Mouse (Mus musculus): ENCODE data around the gene Dnajc10. TPM values are rescaled to one million over a fixed set of nuclear protein-coding genes. Genes with fewer than 3 reads are reported as not detected.
A peak's percentile ranks its signal among the peaks of the same experiment; 100 is the strongest.

The Dnajc10 gene
- polyA plus RNA-seq, 1 experiment from 2014 or later, result 97.1 TPM

DNA sequence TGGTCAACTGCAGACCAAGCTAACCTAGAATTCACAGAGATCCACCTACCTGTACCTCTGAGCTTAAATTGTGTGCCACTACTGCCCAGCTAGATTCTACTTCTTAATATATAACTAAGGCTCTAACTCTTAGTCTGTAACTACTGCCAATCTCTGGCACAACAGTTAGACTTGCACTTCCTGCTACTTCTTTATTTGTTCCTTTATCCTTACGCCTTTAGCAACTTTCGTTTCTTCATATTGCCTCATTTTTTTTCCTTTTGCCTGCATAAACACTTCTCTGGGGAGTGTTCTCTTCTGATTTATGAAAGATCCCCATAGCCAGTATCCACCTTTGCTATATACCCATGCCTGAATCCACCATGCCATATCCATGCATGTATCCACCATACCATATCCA lies 11.3 kb upstream of the Dnajc10 start:
- no peaks in the 10 kb centered on the region for H3K27me3 ChIP-seq
- ATAC-seq (ENCODE audit: insufficient number of reproducible peaks, insufficient read depth, low FRiP score, low TSS enrichment), result no peak
- H3K4me3 ChIP-seq, result no peak overlapping the region
- no peaks in the 10 kb centered on the region for H3K4me1 ChIP-seq
- no peaks in the 10 kb centered on the region for H3K9me3 ChIP-seq
- no peak overlapping the region for H3K27ac ChIP-seq
- no peak overlapping the region for H3K4me2 ChIP-seq (replicated peaks)
- 95% methylated on average over 2 of the region's 2 CpGs for WGBS
- H3K36me3 ChIP-seq, result no peaks in the 10 kb centered on the region
- no peak overlapping the region for H3K9ac ChIP-seq

DNA sequence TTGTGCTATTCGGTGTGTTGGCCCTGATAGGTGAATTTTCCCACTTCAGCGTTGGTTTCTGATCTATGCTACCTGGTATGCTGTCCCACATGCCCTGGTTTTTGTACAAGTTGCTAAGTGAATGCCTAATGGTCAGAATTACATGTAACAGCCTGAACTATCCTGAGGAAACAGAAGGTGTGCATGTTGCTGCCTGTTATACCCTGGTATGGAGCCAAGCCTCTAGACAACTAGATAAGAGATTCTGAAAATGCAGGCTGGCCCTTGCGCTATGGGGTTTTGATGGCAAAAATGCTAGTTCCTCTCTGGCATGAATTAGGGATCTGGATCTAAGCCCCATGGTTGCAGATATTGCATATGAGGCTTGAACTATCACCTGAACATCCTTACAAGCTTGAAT lies 7.6 kb upstream of the Dnajc10 start:
- Histone ChIP-seq H3K27me3 (no peaks in the 10 kb centered on the region), H3K9me3 (no peaks in the 10 kb centered on the region), H3K4me2 (replicated peaks) (no peak overlapping the region), H3K36me3 (no peaks in the 10 kb centered on the region), H3K27ac (no peak overlapping the region), H3K4me1 (no peaks in the 10 kb centered on the region), H3K9ac (no peak overlapping the region), H3K4me3 (no peak overlapping the region)
- WGBS, result 86% methylated on average over 3 of the region's 3 CpGs
- ATAC-seq (ENCODE audit: insufficient number of reproducible peaks, insufficient read depth, low FRiP score, low TSS enrichment), result no peak

DNA sequence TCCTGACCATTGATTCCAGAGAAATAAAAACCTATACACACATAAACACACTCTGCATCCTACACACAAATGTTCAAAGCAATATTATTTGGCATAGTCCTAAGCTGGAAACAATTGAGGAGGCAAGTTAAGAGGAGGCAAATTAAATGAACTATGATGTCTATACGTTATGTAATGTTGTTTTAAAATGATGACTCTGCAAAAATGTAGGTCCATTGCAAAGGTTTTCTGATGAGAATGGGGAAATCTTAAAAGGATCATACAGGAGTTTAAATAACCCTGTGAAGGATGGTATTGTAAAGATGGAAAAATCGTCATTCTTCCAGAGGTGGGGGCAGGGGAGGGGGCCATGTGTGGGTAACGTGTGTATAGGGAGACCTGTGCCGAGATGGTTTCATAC lies 5.5 kb upstream of the Dnajc10 start:
- Histone ChIP-seq H3K9me3 (no peaks in the 10 kb centered on the region), H3K27me3 (no peaks in the 10 kb centered on the region), H3K36me3 (no peaks in the 10 kb centered on the region), H3K9ac (no peak overlapping the region), H3K27ac (no peak overlapping the region), H3K4me3 (no peak overlapping the region), H3K4me2 (replicated peaks) (no peak overlapping the region), H3K4me1 (no peaks in the 10 kb centered on the region)
- 74% methylated on average over 4 of the region's 4 CpGs for WGBS
- no peak for ATAC-seq (ENCODE audit: insufficient number of reproducible peaks, insufficient read depth, low FRiP score, low TSS enrichment)

DNA sequence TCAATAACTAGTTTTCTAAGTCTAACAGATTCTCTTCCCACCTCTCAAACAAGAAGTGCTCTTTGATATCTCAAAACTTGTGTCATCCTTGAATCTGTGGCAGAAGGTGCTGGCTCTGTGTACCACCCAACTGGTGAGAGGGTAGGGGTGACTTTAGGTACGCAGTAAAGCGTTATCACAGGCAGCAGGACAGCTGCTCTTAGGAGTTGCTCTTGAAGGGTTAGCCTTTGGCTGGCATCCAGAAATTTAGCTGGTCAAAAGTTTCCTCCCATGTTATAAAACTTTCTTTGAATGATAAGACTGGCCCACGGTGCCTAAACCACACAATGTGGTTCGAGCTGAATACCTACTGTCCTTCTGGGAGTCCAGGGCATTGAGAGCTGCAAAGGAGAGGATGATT lies 4.5 kb upstream of the Dnajc10 start:
- Histone ChIP-seq H3K4me3 (no peak overlapping the region), H3K27me3 (no peaks in the 10 kb centered on the region), H3K9me3 (no peaks in the 10 kb centered on the region), H3K27ac (no peak overlapping the region), H3K4me1 (no peaks in the 10 kb centered on the region), H3K4me2 (replicated peaks) (no peak overlapping the region), H3K36me3 (no peaks in the 10 kb centered on the region), H3K9ac (no peak overlapping the region)
- WGBS, result 75% methylated on average over 4 of the region's 4 CpGs
- ATAC-seq (ENCODE audit: insufficient number of reproducible peaks, insufficient read depth, low FRiP score, low TSS enrichment), result no peak

DNA sequence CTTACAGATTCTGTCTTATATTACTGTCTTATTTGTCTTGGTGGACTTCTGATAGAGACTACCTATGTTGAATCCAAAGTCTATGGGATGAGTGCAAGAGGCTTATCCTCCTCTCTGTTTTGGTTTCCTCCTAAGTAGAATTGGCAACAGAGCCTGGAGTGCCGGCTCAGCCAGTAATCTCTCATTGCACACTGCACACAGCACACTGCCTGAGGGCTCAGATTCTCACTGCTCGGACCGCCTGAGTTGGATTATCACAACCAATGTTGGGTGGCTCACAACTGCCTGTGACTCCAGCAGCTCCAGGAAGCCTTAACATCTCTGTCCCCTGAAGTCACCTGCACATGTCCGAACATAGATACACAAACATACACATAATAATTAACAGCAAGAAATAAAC lies 3.9 kb upstream of the Dnajc10 start:
- H3K4me2 ChIP-seq (replicated peaks), result no peak overlapping the region
- no peak for ATAC-seq (ENCODE audit: insufficient number of reproducible peaks, insufficient read depth, low FRiP score, low TSS enrichment)

DNA sequence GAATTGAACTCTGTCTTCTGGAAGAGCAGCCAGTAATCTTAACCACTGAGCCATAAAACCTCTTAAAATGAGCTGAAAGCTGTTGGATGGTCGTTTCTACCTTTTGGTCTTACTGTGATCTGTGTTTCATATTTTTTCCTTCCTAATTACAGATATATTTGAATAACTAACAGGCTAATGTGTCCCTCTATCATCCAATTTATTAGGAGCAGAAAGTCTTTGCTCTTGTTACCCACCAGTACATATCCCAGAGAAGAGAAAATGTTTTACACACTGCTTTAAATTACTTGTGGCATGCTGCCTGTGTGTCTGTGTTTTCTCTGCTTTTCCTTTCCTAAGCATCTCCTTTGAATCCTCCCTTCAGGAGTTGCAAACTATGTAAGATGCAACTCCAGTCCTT lies 1.1 kb upstream of the Dnajc10 start:
- WGBS, result 58% methylated on average over 1 of the region's 1 CpGs
- no peaks in the 10 kb centered on the region for H3K27me3 ChIP-seq
- H3K4me3 ChIP-seq, result no peak overlapping the region
- no peak for ATAC-seq (ENCODE audit: insufficient number of reproducible peaks, insufficient read depth, low FRiP score, low TSS enrichment)
- H3K36me3 ChIP-seq, result peaks cover 6% of the 10 kb centered on the region; the same call in 1 of the 2 replicates
- H3K27ac ChIP-seq, result no peak overlapping the region
- H3K9me3 ChIP-seq, result no peaks in the 10 kb centered on the region
- H3K4me1 ChIP-seq, result peaks cover 9% of the 10 kb centered on the region; the same call in 1 of the 2 replicates
- no peak overlapping the region for H3K9ac ChIP-seq
- no peak overlapping the region for H3K4me2 ChIP-seq (replicated peaks)

More for the DNA sequence above, 3.9 kb upstream of the Dnajc10 start:
- 0 out of 2 replicates have a peak, but pooled peaks cover 3% of the 10 kb centered on the region for H3K4me1 ChIP-seq
- no peaks in the 10 kb centered on the region for H3K36me3 ChIP-seq
- H3K4me3 ChIP-seq, result no peak overlapping the region
- 61% methylated on average over 4 of the region's 4 CpGs for WGBS
- H3K9me3 ChIP-seq, result no peaks in the 10 kb centered on the region
- no peaks in the 10 kb centered on the region for H3K27me3 ChIP-seq
- H3K9ac ChIP-seq, result no peak overlapping the region
- H3K27ac ChIP-seq, result no peak overlapping the region

DNA sequence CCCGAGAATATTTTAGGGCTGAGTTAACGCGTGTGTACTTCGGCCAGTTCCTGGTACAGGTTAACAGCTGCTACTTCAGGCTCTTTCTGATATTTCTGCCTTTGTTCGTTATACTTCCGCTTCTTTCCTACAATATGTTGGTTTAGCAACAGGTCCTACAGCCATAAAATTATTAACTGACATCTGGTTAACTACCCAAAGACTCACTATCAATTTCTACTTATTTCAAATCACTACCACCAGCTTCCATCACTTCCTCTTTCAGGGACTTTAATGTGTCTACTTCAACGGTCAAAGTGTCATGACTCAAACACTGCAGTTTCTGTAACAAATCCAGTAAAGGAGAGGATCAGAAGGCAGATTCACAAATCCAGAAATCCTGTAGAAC lies 418 bp upstream of the Dnajc10 start:
- Histone ChIP-seq H3K4me2 (replicated peaks) (peak overlapping the region; percentile 63), H3K9ac (peak overlapping the region; percentile 92; the same call in 1 of the 2 replicates), H3K4me1 (peaks cover 9% of the 10 kb centered on the region; the same call in 1 of the 2 replicates), H3K36me3 (peaks cover 9% of the 10 kb centered on the region), H3K27ac (no peak overlapping the region), H3K27me3 (no peaks in the 10 kb centered on the region), H3K9me3 (no peaks in the 10 kb centered on the region), H3K4me3 (peak overlapping the region; percentile 90)
- no peak for ATAC-seq (ENCODE audit: insufficient number of reproducible peaks, insufficient read depth, low FRiP score, low TSS enrichment)
- 54% methylated on average over 7 of the region's 7 CpGs for WGBS

DNA sequence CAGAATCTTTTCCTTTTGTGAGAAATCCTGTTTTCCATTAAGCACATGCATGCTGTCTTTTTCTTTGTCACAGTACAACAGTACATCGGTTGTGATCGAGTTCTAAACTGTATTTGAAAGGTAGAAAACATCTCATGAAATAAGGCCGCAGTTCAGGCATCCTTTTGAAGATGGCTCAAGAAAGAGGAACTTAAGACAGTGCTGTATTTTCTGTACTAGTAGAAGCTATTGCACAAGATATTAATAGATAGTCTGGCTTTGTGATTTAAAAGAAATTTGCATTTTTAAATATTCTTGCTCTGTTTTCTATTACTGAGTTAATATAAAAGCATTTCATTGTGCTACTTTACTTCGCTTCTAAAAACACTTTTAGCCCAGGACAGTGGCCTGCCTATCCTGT lies 7.6 kb downstream of the Dnajc10 start:
- WGBS, result 91% methylated on average over 4 of the region's 4 CpGs
- H3K4me3 ChIP-seq, result no peak overlapping the region
- H3K27ac ChIP-seq, result no peak overlapping the region
- no peaks in the 10 kb centered on the region for H3K27me3 ChIP-seq
- no peak overlapping the region for H3K4me2 ChIP-seq (replicated peaks)
- H3K9me3 ChIP-seq, result no peaks in the 10 kb centered on the region
- no peaks in the 10 kb centered on the region for H3K4me1 ChIP-seq
- peaks cover 47% of the 10 kb centered on the region for H3K36me3 ChIP-seq
- ATAC-seq (ENCODE audit: insufficient number of reproducible peaks, insufficient read depth, low FRiP score, low TSS enrichment), result no peak
- no peak overlapping the region for H3K9ac ChIP-seq

DNA sequence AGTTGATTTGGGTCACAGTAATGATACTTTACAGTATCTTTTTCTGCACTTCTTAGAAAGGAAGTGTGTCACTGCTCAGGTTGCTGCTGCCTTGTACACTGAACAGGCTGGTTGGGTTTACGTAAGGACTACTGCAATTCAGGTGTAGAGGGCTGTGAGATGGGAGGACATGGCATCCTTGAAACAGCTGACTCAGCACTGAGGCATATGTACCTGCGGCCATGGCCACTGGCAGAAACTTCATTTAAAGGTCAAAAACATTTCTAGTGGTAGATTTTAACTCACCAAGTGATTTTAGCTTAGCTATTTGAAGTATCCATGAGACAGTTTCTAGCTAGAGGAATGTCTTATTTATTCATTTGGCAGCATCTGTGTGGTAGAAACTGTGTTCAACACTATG lies 10.5 kb downstream of the Dnajc10 start:
- Histone ChIP-seq H3K4me3 (no peak overlapping the region), H3K4me1 (no peaks in the 10 kb centered on the region), H3K27me3 (no peaks in the 10 kb centered on the region), H3K9me3 (no peaks in the 10 kb centered on the region), H3K27ac (no peak overlapping the region), H3K4me2 (replicated peaks) (no peak overlapping the region), H3K36me3 (peaks cover 52% of the 10 kb centered on the region), H3K9ac (no peak overlapping the region)
- WGBS, result 91% methylated on average over 2 of the region's 2 CpGs
- ATAC-seq (ENCODE audit: insufficient number of reproducible peaks, insufficient read depth, low FRiP score, low TSS enrichment), result no peak

DNA sequence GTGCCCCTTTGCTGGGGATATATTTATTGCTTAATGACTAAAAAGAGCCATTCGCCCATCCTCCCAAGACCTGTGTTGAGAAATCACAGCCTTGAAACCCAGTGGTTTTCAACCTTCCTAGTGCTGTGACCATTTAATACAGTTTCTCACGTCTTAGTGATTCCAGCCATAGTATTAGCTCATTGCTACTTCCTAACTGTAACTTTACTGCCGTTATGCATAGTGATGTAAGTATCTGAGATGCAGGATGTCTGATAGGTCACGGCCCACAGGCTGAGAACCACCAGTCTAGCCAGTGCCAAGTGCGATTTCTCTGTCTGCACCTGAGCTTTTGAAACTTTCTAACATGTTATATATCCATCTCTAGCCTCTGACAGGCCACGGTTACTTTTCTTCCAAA lies 12.0 kb downstream of the Dnajc10 start:
- no peak for ATAC-seq (ENCODE audit: insufficient number of reproducible peaks, insufficient read depth, low FRiP score, low TSS enrichment)
- H3K9ac ChIP-seq, result no peak overlapping the region
- peaks cover 48% of the 10 kb centered on the region for H3K36me3 ChIP-seq
- H3K4me1 ChIP-seq, result no peaks in the 10 kb centered on the region
- no peak overlapping the region for H3K4me2 ChIP-seq (replicated peaks)
- no peaks in the 10 kb centered on the region for H3K9me3 ChIP-seq
- 92% methylated on average over 6 of the region's 6 CpGs for WGBS
- H3K27ac ChIP-seq, result no peak overlapping the region
- no peaks in the 10 kb centered on the region for H3K27me3 ChIP-seq
- H3K4me3 ChIP-seq, result no peak overlapping the region

DNA sequence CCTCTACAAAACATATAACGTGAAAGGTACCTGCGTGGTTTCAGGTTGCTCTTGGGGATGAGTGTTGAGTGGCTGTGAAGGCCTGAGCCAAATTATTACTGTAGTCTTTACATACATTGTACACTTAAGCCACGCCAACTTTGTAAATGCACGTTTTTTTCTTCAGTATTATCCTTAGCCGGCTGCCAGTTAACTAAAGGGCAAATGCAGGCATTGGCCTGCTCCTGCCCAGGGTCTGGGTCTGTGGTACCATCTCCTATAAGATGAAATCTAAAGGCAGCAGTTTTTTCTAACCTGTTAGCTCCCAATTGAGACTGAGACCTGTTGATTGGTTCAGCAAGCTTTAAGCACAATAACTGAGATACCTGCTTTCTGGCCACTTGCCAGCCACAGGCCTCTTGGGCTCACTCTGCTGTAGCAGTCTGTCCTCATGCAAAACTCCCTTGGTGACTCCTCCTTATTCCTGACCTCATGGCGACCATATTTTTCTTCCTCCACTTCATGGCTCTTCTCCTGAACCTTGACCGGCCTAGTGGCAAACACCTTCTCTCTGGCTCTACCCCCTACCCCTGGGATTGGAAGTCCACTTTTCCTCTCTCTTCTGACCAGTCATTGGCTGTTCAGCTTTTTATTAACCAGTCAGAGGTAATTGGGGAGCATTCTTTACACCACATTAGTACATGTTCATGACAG lies 13.8 kb downstream of the Dnajc10 start:
- H3K36me3 ChIP-seq, result peaks cover 47% of the 10 kb centered on the region

DNA sequence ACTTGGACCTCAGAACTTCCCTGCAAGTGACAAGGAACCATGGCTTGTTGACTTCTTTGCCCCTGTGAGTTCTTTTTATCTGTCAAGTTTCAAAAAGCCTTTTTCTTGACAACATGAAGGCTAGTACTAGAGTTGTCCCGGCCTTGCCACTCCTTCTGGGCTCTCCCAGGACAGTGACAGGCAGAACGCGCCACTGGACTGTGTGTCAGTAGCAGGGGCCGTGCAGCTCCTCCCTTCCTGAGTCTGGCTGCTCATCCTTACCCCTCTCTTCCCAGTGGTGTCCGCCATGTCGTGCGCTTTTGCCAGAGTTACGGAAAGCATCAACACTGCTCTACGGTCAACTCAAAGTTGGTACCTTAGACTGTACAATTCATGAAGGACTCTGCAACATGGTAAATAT lies 25.3 kb downstream of the Dnajc10 start:
- no peak for ATAC-seq (ENCODE audit: insufficient number of reproducible peaks, insufficient read depth, low FRiP score, low TSS enrichment)
- Histone ChIP-seq H3K4me1 (no peaks in the 10 kb centered on the region), H3K4me3 (no peak overlapping the region), H3K27ac (no peak overlapping the region), H3K36me3 (peaks cover 74% of the 10 kb centered on the region), H3K9ac (no peak overlapping the region), H3K27me3 (no peaks in the 10 kb centered on the region), H3K9me3 (no peaks in the 10 kb centered on the region), H3K4me2 (replicated peaks) (no peak overlapping the region)
- 96% methylated on average over 9 of the region's 9 CpGs for WGBS

More for the DNA sequence above, 13.8 kb downstream of the Dnajc10 start:
- Histone ChIP-seq H3K9me3 (no peaks in the 10 kb centered on the region), H3K4me3 (no peak overlapping the region), H3K4me2 (replicated peaks) (no peak overlapping the region), H3K4me1 (no peaks in the 10 kb centered on the region), H3K27ac (no peak overlapping the region), H3K27me3 (no peaks in the 10 kb centered on the region), H3K9ac (no peak overlapping the region)
- 93% methylated on average over 7 of the region's 7 CpGs for WGBS
- ATAC-seq (ENCODE audit: insufficient number of reproducible peaks, insufficient read depth, low FRiP score, low TSS enrichment), result no peak
